Mouse (Mus musculus) embryonic facial prominence, embryonic 10.5 days (tissue): ENCODE data around the gene Prkab1. TPM values are rescaled to one million over a fixed set of nuclear protein-coding genes. Genes with fewer than 3 reads are reported as not detected.

Experiments used
- DNase-seq: peaks from one replicate; pipeline ENCODE4 v3.0.0-alpha.2; 2017; ENCODE audit warnings: low spot score
- H3K27ac ChIP-seq: fragments of 300-500 bp; sonication (generic); replicated peaks from 2 replicates; pipeline ENCODE4 v1.5.1; 2016; ENCODE audit warnings: mild to moderate bottlenecking
- H3K27me3 ChIP-seq: fragments of 300-500 bp; sonication (generic); replicated peaks from 2 replicates; pipeline ENCODE4 v1.6.1; 2016; ENCODE audit warnings: low read depth, mild to moderate bottlenecking; ENCODE audit not compliant: poor library complexity, severe bottlenecking
- H3K36me3 ChIP-seq: fragments of 300-500 bp; sonication (generic); replicated peaks from 2 replicates; pipeline ENCODE4 v1.6.1; 2016; ENCODE audit warnings: mild to moderate bottlenecking, moderate library complexity
- H3K4me1 ChIP-seq: fragments of 300-500 bp; sonication (generic); 2 replicates; pipeline ENCODE4 v1.6.1; 2016
- H3K4me3 ChIP-seq: fragments of 300-500 bp; sonication (generic); 2 replicates; pipeline ENCODE4 v1.5.1; 2016; ENCODE audit warnings: mild to moderate bottlenecking, moderate library complexity
- H3K9me3 ChIP-seq: fragments of 300-500 bp; sonication (generic); 2 replicates; pipeline ENCODE4 v1.6.1; 2016; ENCODE audit warnings: mild to moderate bottlenecking
- WGBS: fragments of 180-500 bp; shearing (Covaris S2); methylation state at CpG from one replicate; pipeline ENCODE4 v1.1.7; 2016; 5-methylcytosine and 5-hydroxymethylcytosine counted together
- polyA plus RNA-seq: library from polyadenylated mRNA; unstranded; fragments of >200 nt; fragmentation: Nextera tagmentation; extraction: Ambion mirVana; gene quantifications from 2 replicates; pipeline ENCODE4 v1.2.1, GENCODE M21; 2016

The Prkab1 gene
- 77.1 and 79.2 TPM in 2 replicates for polyA plus RNA-seq

DNA sequence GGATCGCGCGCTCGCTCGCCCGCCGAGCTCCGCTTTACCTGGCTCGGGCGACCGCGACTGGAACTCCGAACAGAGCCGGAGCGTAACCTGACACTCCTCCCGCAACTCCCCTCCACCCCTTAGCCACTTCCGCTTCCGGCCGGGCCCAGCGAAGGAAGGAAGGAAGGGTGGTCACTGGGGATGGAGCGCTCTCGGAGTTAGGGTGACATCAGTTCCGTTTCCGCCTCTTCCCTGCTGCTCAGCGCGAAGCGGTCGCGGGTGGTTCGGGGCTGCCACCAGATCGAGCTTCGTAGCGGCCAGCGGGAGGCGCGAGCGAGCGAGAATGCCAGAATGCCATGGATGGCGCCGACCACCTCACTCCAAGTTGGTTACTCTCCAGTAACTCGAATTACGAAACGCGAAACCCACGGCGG lies at the start of gene Prkab1:
Gene Prkab1 (minus strand): TSS at position 182 of the 413 bp plus-strand sequence.
- Histone ChIP-seq H3K36me3 (peaks cover 32% of the 10 kb centered on the region), H3K9me3 (no peaks in the 10 kb centered on the region), H3K27me3 (no peaks in the 10 kb centered on the region), H3K4me3 (peak within 1 kb of the TSS; percentile 91), H3K4me1 (peaks cover 27% of the 10 kb centered on the region), H3K27ac (peak within 1 kb of the TSS; percentile 94)
- peak; percentile 98 for DNase-seq
- WGBS = under 1% methylated on average over 46 of the region's 46 CpGs

DNA sequence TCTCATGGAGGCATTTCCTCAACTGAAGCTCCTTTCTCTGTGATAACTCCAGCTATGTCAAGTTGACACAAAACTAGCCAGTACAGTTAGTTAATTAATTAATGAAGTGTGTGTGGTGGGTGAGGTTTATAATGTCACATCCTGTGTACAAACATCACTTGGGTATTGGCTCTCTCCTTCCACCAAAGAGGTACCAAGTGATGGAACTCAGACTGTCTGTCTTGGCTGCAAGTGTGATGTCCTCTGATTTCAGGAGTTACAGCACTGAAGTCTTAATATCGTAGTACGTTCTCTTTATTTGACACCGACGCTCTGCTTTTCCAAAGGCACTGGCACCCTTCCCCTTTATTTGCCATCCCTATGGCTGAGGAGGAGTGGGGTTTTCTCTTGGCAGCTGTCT lies 45.3 kb upstream of the Prkab1 start:
- H3K4me3 ChIP-seq = no peak overlapping the region
- no peaks in the 10 kb centered on the region for H3K36me3 ChIP-seq
- no peak overlapping the region for H3K27ac ChIP-seq
- H3K9me3 ChIP-seq = no peaks in the 10 kb centered on the region
- no peak for DNase-seq
- H3K27me3 ChIP-seq = no peaks in the 10 kb centered on the region
- H3K4me1 ChIP-seq = no peaks in the 10 kb centered on the region
- 95% methylated on average over 4 of the region's 4 CpGs for WGBS

GRCm38 (mm10) chr5:116052826-116053225 lies 28.5 kb upstream of the Prkab1 start:
- Histone ChIP-seq H3K4me1 (no peaks in the 10 kb centered on the region), H3K36me3 (no peaks in the 10 kb centered on the region), H3K27me3 (no peaks in the 10 kb centered on the region), H3K4me3 (no peak overlapping the region), H3K9me3 (no peaks in the 10 kb centered on the region), H3K27ac (no peak overlapping the region)
- no peak for DNase-seq
- WGBS = 59% methylated on average over 6 of the region's 6 CpGs

DNA sequence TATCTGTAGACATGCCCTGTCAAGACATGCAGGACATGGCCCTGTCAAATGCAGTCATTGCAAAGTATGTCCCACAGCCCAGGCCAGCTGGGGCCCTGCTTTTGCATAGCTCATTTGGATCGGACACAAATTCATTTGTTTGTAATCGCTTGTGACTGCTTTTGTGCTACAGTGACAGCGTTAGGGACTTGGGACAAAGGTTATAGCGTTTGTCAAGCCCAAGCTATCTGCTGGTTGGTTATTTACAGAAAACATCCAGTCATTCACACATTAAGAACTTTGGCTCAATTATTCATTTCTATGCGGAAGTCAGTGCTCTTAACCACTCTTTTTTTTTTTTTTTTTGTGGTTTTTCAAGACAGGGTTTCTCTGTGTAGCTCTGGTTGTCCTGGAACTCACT lies 27.9 kb upstream of the Prkab1 start:
- Histone ChIP-seq H3K27me3 (no peaks in the 10 kb centered on the region), H3K36me3 (no peaks in the 10 kb centered on the region), H3K4me3 (no peak overlapping the region), H3K4me1 (no peaks in the 10 kb centered on the region), H3K27ac (no peak overlapping the region), H3K9me3 (no peaks in the 10 kb centered on the region)
- WGBS = 87% methylated on average over 5 of the region's 5 CpGs
- no peak for DNase-seq

- Histone ChIP-seq H3K4me3 (no peak overlapping the region), H3K27ac (no peak overlapping the region), H3K4me1 (no peaks in the 10 kb centered on the region), H3K36me3 (no peaks in the 10 kb centered on the region), H3K9me3 (no peaks in the 10 kb centered on the region), H3K27me3 (no peaks in the 10 kb centered on the region)
- WGBS = 85% methylated on average over 4 of the region's 4 CpGs
- no peak for DNase-seq
Measured at GRCm38 (mm10) chr5:116049821-116050220, 25.5 kb upstream of the Prkab1 start.

GRCm38 (mm10) chr5:116048321-116048720 lies 24.0 kb upstream of the Prkab1 start:
- no peaks in the 10 kb centered on the region for H3K4me1 ChIP-seq
- H3K27ac ChIP-seq = no peak overlapping the region
- no peak for DNase-seq
- H3K36me3 ChIP-seq = no peaks in the 10 kb centered on the region
- H3K27me3 ChIP-seq = no peaks in the 10 kb centered on the region
- 90% methylated on average over 3 of the region's 3 CpGs for WGBS
- no peaks in the 10 kb centered on the region for H3K9me3 ChIP-seq
- H3K4me3 ChIP-seq = no peak overlapping the region

GRCm38 (mm10) chr5:116046246-116046645 lies 21.9 kb upstream of the Prkab1 start:
- H3K4me1 ChIP-seq = no peaks in the 10 kb centered on the region
- no peak for DNase-seq
- H3K27me3 ChIP-seq = no peaks in the 10 kb centered on the region
- no peak overlapping the region for H3K27ac ChIP-seq
- no peak overlapping the region for H3K4me3 ChIP-seq
- no peaks in the 10 kb centered on the region for H3K36me3 ChIP-seq
- WGBS = 81% methylated on average over 4 of the region's 4 CpGs
- no peaks in the 10 kb centered on the region for H3K9me3 ChIP-seq

GRCm38 (mm10) chr5:116045581-116045980 lies 21.3 kb upstream of the Prkab1 start:
- H3K36me3 ChIP-seq = no peaks in the 10 kb centered on the region
- H3K27ac ChIP-seq = no peak overlapping the region
- 87% methylated on average over 8 of the region's 8 CpGs for WGBS
- H3K27me3 ChIP-seq = 0 out of 2 replicates have a peak, but pooled peaks cover 3% of the 10 kb centered on the region
- no peaks in the 10 kb centered on the region for H3K9me3 ChIP-seq
- H3K4me1 ChIP-seq = no peaks in the 10 kb centered on the region
- no peak overlapping the region for H3K4me3 ChIP-seq
- DNase-seq = no peak

GRCm38 (mm10) chr5:116042241-116042640 lies 17.9 kb upstream of the Prkab1 start:
- Histone ChIP-seq H3K36me3 (no peaks in the 10 kb centered on the region), H3K27ac (no peak overlapping the region), H3K27me3 (peaks cover 11% of the 10 kb centered on the region; the same call in 1 of the 2 replicates), H3K4me3 (no peak overlapping the region), H3K9me3 (no peaks in the 10 kb centered on the region), H3K4me1 (peaks cover 9% of the 10 kb centered on the region)
- WGBS = 75% methylated on average over 7 of the region's 7 CpGs
- no peak for DNase-seq

GRCm38 (mm10) chr5:116039706-116040105 lies 15.4 kb upstream of the Prkab1 start:
- Histone ChIP-seq H3K27ac (no peak overlapping the region), H3K9me3 (no peaks in the 10 kb centered on the region), H3K4me1 (peaks cover 17% of the 10 kb centered on the region), H3K36me3 (no peaks in the 10 kb centered on the region), H3K27me3 (peaks cover 25% of the 10 kb centered on the region; the same call in 1 of the 2 replicates), H3K4me3 (peak overlapping the region; percentile 11; the same call in 1 of the 2 replicates)
- no peak for DNase-seq
- 29% methylated on average over 11 of the region's 11 CpGs for whole genome bisulfite sequencing

GRCm38 (mm10) chr5:116037731-116038130 lies 13.4 kb upstream of the Prkab1 start:
- H3K27me3 ChIP-seq = peaks cover 25% of the 10 kb centered on the region; the same call in 1 of the 2 replicates
- H3K27ac ChIP-seq = no peak overlapping the region
- DNase-seq = no peak
- H3K36me3 ChIP-seq = no peaks in the 10 kb centered on the region
- H3K4me1 ChIP-seq = peaks cover 17% of the 10 kb centered on the region
- H3K9me3 ChIP-seq = no peaks in the 10 kb centered on the region
- WGBS = 60% methylated on average over 12 of the region's 12 CpGs
- H3K4me3 ChIP-seq = no peak overlapping the region

- WGBS = 59% methylated on average over 16 of the region's 16 CpGs
Measured at GRCm38 (mm10) chr5:116036465-116036864, 12.2 kb upstream of the Prkab1 start.

GRCm38 (mm10) chr5:116031190-116031577 lies 6.9 kb upstream of the Prkab1 start:
- Histone ChIP-seq H3K9me3 (no peaks in the 10 kb centered on the region), H3K36me3 (no peaks in the 10 kb centered on the region), H3K27ac (no peak overlapping the region), H3K27me3 (peaks cover 15% of the 10 kb centered on the region), H3K4me3 (peak overlapping the region; percentile 37), H3K4me1 (peaks cover 14% of the 10 kb centered on the region)
- DNase-seq = peak; percentile 80
- 4% methylated on average over 14 of the region's 14 CpGs for WGBS

More at GRCm38 (mm10) chr5:116036465-116036864, 12.2 kb upstream of the Prkab1 start:
- no peaks in the 10 kb centered on the region for H3K9me3 ChIP-seq
- H3K4me1 ChIP-seq = peaks cover 17% of the 10 kb centered on the region
- H3K27me3 ChIP-seq = peaks cover 25% of the 10 kb centered on the region; the same call in 1 of the 2 replicates
- H3K36me3 ChIP-seq = no peaks in the 10 kb centered on the region
- no peak for DNase-seq
- H3K4me3 ChIP-seq = no peak overlapping the region
- H3K27ac ChIP-seq = no peak overlapping the region
